Mouse (Mus musculus): ENCODE data around the gene Apod. TPM values are rescaled to one million over a fixed set of nuclear protein-coding genes. Genes with fewer than 3 reads are reported as not detected.
"Not testable (repeated sequence)": the region's sequence is repeated elsewhere in the genome, so short reads cannot be mapped to it uniquely, and the experiment has no call there.

Gene Apod
- polyA plus RNA-seq, 1 experiment: 0.87 TPM

GRCm38 (mm10) chr16:31325966-31326365 lies 11.4 kb upstream of the Apod start:
- WGBS: 83% methylated on average over 5 of the region's 5 CpGs
- DNase-seq (ENCODE audit: low read depth, low spot score): no peak

- no peak for DNase-seq (ENCODE audit: low read depth, low spot score)
- WGBS: 97% methylated on average over 14 of the region's 14 CpGs
Observed at GRCm38 (mm10) chr16:31325120-31325519, 10.5 kb upstream of the Apod start.

GRCm38 (mm10) chr16:31321501-31321900 lies 6.9 kb upstream of the Apod start:
- WGBS: 78% methylated on average over 4 of the region's 4 CpGs
- DNase-seq (ENCODE audit: low read depth, low spot score): no peak

- DNase-seq (ENCODE audit: low read depth, low spot score): no peak
- 66% methylated on average over 7 of the region's 7 CpGs for WGBS
Observed at GRCm38 (mm10) chr16:31320954-31321353, 6.3 kb upstream of the Apod start.

- DNase-seq (ENCODE audit: low read depth, low spot score): not testable (repeated sequence)
- WGBS: 80% methylated on average over 3 of the region's 3 CpGs
Observed at GRCm38 (mm10) chr16:31319723-31320122, 5.1 kb upstream of the Apod start.

- DNase-seq (ENCODE audit: low read depth, low spot score): no peak
- WGBS: 65% methylated on average over 4 of the region's 4 CpGs
Observed at GRCm38 (mm10) chr16:31319316-31319715, 4.7 kb upstream of the Apod start.

GRCm38 (mm10) chr16:31318418-31318817 lies 3.8 kb upstream of the Apod start:
- no peak for DNase-seq (ENCODE audit: low read depth, low spot score)
- 35% methylated on average over 2 of the region's 2 CpGs for WGBS

- WGBS: 49% methylated on average over 12 of the region's 12 CpGs
Observed at GRCm38 (mm10) chr16:31316246-31317143, 1.9 kb upstream of the Apod start.

GRCm38 (mm10) chr16:31315294-31315693 lies 686 bp upstream of the Apod start:
- 72% methylated on average over 4 of the region's 4 CpGs for WGBS
- no peak for DNase-seq (ENCODE audit: low read depth, low spot score)

More at GRCm38 (mm10) chr16:31316246-31317143, 1.9 kb upstream of the Apod start:
- DNase-seq (ENCODE audit: low read depth, low spot score): not testable (repeated sequence)

GRCm38 (mm10) chr16:31313611-31314010 lies 997 bp downstream of the Apod start:
- WGBS: 71% methylated on average over 2 of the region's 2 CpGs
- DNase-seq (ENCODE audit: low read depth, low spot score): no peak

- DNase-seq (ENCODE audit: low read depth, low spot score): no peak
- 87% methylated on average over 3 of the region's 3 CpGs for WGBS
Observed at GRCm38 (mm10) chr16:31312296-31312695, 2.3 kb downstream of the Apod start.

- no peak for DNase-seq (ENCODE audit: low read depth, low spot score)
- WGBS: 83% methylated on average over 5 of the region's 5 CpGs
Observed at GRCm38 (mm10) chr16:31305199-31305919, 9.2 kb downstream of the Apod start.

- 82% methylated on average over 10 of the region's 10 CpGs for WGBS
- DNase-seq (ENCODE audit: low read depth, low spot score): no peak
Observed at GRCm38 (mm10) chr16:31303276-31303675, 11.3 kb downstream of the Apod start.

- WGBS: 93% methylated on average over 6 of the region's 6 CpGs
- DNase-seq (ENCODE audit: low read depth, low spot score): no peak
Observed at GRCm38 (mm10) chr16:31300883-31301532, 13.6 kb downstream of the Apod start.

- no peak for DNase-seq (ENCODE audit: low read depth, low spot score)
- 66% methylated on average over 7 of the region's 7 CpGs for WGBS
Observed at GRCm38 (mm10) chr16:31300467-31300866, 14.1 kb downstream of the Apod start.

GRCm38 (mm10) chr16:31299960-31300353 lies 14.7 kb downstream of the Apod start:
- 42% methylated on average over 3 of the region's 3 CpGs for WGBS

GRCm38 (mm10) chr16:31299164-31299959 lies 15.2 kb downstream of the Apod start:
- no peak for DNase-seq (ENCODE audit: low read depth, low spot score)
- WGBS: 68% methylated on average over 11 of the region's 11 CpGs

More at GRCm38 (mm10) chr16:31299960-31300353, 14.7 kb downstream of the Apod start:
- no peak for DNase-seq (ENCODE audit: low read depth, low spot score)

- no peak for DNase-seq (ENCODE audit: low read depth, low spot score)
- 77% methylated on average over 7 of the region's 7 CpGs for WGBS
Observed at GRCm38 (mm10) chr16:31297113-31297512, 17.5 kb downstream of the Apod start.

- 63% methylated on average over 4 of the region's 4 CpGs for WGBS
Observed at GRCm38 (mm10) chr16:31293761-31294160, 20.8 kb downstream of the Apod start.

More at GRCm38 (mm10) chr16:31293761-31294160, 20.8 kb downstream of the Apod start:
- DNase-seq (ENCODE audit: low read depth, low spot score): no peak
